Mouse (Mus musculus): ENCODE measurements around the gene Hspa2. TPM values are rescaled to one million over a fixed set of nuclear protein-coding genes. Genes with fewer than 3 reads are reported as not detected.

Hspa2 gene
- 26.2 TPM for polyA plus RNA-seq (2021)

DNA sequence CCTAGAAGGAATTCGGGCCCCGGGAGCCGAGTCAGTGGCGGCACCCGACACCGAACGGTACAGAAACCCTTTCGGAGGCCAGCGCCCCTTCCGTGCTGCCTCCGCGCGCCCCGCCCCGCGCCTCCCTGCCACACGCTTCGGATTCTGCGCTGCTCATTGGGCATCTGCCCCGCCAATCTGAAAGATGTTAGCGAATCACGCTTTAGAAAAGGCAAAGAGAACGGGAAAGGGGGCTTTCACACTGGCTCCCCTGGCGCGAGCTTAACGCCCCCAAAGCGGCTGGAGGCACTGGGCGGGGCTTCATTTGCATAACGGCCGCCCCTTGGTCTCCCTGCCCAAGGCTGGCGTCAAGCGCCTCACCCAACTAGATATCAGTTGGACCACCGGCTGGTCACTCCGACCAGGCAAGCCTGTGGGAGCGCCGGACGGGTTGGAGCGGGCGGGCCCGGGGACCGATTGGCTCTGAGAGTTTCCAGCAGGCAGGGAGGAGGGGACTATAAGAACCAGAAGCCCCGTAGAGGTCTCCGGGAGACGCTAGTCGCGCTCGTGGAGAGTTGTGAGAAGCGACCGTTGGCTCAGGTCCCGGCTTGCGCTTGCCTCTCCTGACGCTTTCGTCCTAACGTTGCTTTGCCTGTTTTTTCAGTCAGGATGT lies at the start of gene Hspa2:
TSS of gene Hspa2 (plus strand) at position 291 of the 652 bp plus-strand sequence.
- ATAC-seq (peak; percentile 100), DNase-seq (ENCODE audit: low read depth, low spot score) (peak; percentile 95)
- ChIA-PET POLR2A (interaction anchor here (0.8 kb wide), 1 partner anchor 63 kb away, joined by 3 read pairs; no protein-coding TSS in a partner anchor), CTCF (no interaction called here)
- TF ChIP-seq CTCF (IDR thresholded peaks at IDR 0.05) = no peak
- no peaks in the 10 kb centered on the region for H3K27me3 ChIP-seq
- in situ Hi-C loops (cut with MboI; ENCODE audit: low pct_unique_long_range_greater_than_20kb) = no loop called here

DNA sequence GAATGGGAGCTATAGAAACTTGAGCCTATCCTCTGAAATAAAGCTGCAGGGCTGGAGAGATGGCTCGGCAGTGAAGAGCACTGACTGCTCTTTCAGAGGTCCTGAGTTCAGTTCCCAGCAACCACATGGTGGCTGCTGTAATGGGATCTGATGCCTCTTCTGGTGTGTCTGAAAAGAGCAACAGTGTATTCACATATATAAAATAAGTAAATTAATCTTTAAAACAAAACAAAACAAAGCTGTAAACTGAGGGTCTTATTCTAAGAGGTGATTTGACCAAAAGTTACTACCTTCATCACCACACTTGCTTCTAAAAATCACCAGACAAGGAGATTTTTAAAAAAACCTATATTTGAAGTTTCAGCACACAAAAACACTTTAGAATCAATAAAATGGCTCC lies 43.1 kb upstream of the Hspa2 start:
- ChIA-PET POLR2A (interaction anchor here (0.7 kb wide), 2 partner anchors 9 to 47 kb away, joined by 3 read pairs; partner anchors contain the start of gene Zbtb1), CTCF (no interaction called here)
- TF ChIP-seq CTCF (IDR thresholded peaks at IDR 0.05) = no peak
- ATAC-seq (no peak), DNase-seq (ENCODE audit: low read depth, low spot score) (no peak)
- no peaks in the 10 kb centered on the region for H3K27me3 ChIP-seq
- in situ Hi-C loops (cut with MboI; ENCODE audit: low pct_unique_long_range_greater_than_20kb) = loop anchor here (10.0 kb wide), 1 partner anchor 234 kb away; no protein-coding TSS in a partner anchor

DNA sequence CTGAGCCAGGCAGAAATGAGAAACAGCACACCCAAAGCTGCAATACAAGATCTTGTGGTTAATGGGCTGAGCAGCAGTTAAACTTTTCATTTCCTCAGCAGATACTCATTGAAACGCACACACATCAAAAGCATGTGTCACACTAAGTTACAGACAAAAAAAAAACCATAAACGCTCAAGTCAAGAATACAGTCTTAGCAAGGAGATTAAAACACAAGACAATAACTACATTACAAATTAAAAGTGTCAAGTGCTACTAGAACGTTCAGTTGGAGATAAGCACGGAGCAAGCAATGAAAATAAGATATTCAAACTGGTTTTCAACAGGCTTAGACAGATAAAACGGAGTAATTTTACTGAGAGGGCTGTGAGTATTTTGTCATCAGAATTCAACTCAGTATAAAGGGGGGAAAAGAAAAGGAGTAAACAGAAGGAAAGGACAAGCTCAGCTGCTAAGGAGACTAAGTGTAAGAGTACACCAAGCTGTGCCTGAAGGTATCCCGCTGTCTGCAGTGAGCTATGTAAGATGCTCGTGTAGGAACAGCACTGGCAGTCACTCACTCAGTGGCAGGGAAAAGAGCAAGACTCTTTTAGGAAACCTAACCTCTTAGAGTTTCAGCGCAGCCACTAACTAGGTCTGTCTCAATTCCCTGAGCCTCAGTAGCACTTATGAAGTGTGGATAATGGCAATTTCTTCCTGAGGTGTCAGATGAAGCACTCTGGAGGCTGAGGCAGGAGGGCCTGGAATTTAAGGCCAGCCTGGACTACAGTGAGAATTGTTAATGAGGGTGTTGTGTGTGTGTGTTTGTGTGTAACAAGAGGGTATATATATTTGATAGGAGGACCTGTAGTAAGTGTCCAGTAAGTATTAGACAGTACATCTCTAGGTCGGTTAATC lies 42.3 kb upstream of the Hspa2 start:
- H3K27me3 ChIP-seq = no peaks in the 10 kb centered on the region
- TF ChIP-seq CTCF (IDR thresholded peaks at IDR 0.05) = no peak
- CTCF ChIA-PET = no interaction called here
- no peak for ATAC-seq
- POLR2A ChIA-PET = interaction anchor here (0.7 kb wide), 1 partner anchor 47 kb away, joined by 3 read pairs; no protein-coding TSS in a partner anchor
- in situ Hi-C loops (cut with MboI; ENCODE audit: low pct_unique_long_range_greater_than_20kb) = loop anchor here (10.0 kb wide), 1 partner anchor 233 kb away; no protein-coding TSS in a partner anchor
- no peak for DNase-seq (ENCODE audit: low read depth, low spot score)

DNA sequence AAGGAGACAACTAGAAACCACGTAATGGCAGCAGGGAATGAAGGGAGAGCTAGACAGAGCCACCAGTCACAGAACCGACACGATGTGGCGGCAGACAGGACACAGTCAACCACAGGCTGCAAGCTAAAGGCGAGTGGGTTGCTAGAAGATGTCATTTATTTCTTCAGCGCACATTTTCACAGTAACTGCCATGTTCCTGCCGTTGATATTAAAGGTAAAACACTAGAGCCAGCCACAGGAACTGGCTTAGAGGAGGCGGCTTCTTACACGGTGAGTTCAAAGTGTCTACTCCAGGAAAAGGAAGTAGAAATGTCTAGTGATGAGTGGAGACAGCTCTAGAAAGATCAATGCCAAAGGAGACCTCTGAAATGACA lies 41.7 kb upstream of the Hspa2 start:
- ATAC-seq (no peak), DNase-seq (ENCODE audit: low read depth, low spot score) (no peak)
- POLR2A ChIA-PET = no interaction called here
- CTCF ChIA-PET = interaction anchor here (0.8 kb wide), 1 partner anchor 10 kb away, joined by 3 read pairs; no protein-coding TSS in a partner anchor
- no peak for TF ChIP-seq CTCF (IDR thresholded peaks at IDR 0.05)
- in situ Hi-C loops (cut with MboI; ENCODE audit: low pct_unique_long_range_greater_than_20kb) = loop anchor here (10.0 kb wide), 1 partner anchor 233 kb away; no protein-coding TSS in a partner anchor
- no peaks in the 10 kb centered on the region for H3K27me3 ChIP-seq

DNA sequence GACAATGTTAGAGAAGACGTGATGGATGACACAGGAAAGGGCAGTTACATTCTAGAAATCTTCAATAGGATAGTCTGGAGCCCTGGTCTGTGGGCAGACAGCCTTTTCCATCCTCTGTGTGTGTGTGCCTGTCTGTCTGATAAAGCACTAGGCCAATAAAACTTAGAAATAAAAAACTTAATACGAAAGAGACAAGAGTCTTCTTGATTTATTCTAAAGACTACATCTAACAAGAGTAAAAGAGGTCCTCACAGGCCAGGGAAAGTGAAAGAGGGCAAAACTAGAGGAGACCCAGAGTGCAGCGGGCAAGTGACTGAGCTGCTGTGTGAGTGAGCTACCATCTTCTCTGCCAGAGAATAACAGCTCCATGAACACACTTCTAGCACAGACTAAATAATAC lies 37.7 kb upstream of the Hspa2 start:
- ATAC-seq (no peak), DNase-seq (ENCODE audit: low read depth, low spot score) (no peak)
- no peak for TF ChIP-seq CTCF (IDR thresholded peaks at IDR 0.05)
- in situ Hi-C loops (cut with MboI; ENCODE audit: low pct_unique_long_range_greater_than_20kb) = loop anchor here (10.0 kb wide), 1 partner anchor 229 kb away; no protein-coding TSS in a partner anchor
- CTCF ChIA-PET = interaction anchor here (1.0 kb wide), 1 partner anchor 9 kb away, joined by 3 read pairs; no protein-coding TSS in a partner anchor
- no peaks in the 10 kb centered on the region for H3K27me3 ChIP-seq
- POLR2A ChIA-PET = interaction anchor here (0.7 kb wide), 1 partner anchor 112 kb away, joined by 3 read pairs; no protein-coding TSS in a partner anchor

DNA sequence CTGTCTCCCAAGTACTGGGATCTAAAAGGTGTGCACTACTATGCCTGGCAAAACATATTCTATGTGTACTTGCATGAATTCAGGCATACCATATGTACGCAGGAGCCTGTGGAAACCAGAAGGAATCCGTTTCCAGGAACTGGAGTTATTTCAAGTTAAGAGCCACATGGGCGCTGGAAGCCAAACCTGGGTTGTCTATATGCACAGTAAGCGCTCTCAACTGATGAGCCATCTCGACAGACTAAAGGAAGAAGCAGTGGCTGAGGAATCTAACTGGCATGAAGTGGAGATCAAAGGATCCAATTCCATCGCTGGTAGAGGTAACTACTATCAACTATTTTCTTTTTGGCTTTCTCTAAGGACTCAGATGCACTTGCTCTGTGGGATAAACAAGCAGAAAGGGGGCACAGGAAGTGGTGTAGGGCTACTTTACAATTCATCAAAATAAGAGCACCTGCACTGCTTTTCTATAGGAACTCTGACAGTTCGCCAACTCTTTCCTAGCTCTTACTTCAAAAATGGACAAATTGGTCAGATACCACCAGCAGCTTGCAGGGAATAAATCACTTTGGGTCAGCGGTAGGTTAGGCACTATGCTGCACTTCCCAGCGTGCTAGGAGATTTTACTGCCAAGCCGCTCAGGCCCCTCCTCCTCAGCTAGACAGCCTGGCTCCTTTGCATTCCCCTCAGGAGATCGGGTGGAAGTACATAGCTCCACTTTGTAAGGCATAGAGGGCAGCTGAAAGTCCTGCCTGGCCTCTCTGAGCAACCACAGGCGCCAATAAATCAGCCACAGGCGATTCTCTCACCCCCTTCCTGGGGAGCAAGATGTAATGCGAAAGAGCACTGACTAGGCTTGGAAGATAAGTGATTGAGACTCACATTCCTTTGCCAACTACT lies 36.6 kb upstream of the Hspa2 start:
- POLR2A ChIA-PET = no interaction called here

DNA sequence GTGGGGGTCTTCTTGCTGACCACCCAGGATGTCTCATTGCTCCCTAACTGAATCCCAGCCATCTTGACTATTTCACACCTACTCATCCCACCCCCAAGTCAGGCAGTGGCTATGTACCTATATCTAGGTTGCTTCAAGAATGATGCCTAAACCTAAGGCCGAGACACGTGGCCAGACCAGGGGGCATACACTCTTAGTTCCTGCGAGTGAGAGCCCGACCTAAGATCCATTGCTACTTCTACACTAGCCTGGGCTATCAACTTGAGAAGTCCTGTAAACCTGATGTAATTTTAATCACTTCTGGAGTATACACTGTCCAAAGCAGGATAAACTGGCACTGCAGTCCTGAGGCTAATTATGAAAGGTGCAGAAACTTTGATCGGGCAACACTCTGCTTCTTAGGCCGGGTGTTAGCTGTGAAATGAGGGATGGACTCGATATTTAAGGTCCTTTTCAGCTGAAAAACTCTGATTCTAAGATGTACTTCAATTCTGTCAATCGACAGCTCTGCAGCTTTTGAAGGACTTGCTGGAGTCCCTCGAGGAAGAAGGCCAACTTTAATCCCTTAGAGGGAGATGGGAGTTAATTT lies 35.7 kb upstream of the Hspa2 start:
- in situ Hi-C loops (cut with MboI; ENCODE audit: low pct_unique_long_range_greater_than_20kb) = loop anchor here (10.0 kb wide), 1 partner anchor 227 kb away; no protein-coding TSS in a partner anchor
- DNase-seq (ENCODE audit: low read depth, low spot score) (no peak), ATAC-seq (no peak)
- POLR2A ChIA-PET = no interaction called here
- no peaks in the 10 kb centered on the region for H3K27me3 ChIP-seq
- CTCF ChIA-PET = no interaction called here
- TF ChIP-seq CTCF (IDR thresholded peaks at IDR 0.05) = no peak

More for the DNA sequence above, 36.6 kb upstream of the Hspa2 start:
- ATAC-seq (no peak), DNase-seq (ENCODE audit: low read depth, low spot score) (no peak)
- no peaks in the 10 kb centered on the region for H3K27me3 ChIP-seq
- CTCF ChIA-PET = no interaction called here
- in situ Hi-C loops (cut with MboI; ENCODE audit: low pct_unique_long_range_greater_than_20kb) = loop anchor here (10.0 kb wide), 1 partner anchor 227 kb away; no protein-coding TSS in a partner anchor
- no peak for TF ChIP-seq CTCF (IDR thresholded peaks at IDR 0.05)

DNA sequence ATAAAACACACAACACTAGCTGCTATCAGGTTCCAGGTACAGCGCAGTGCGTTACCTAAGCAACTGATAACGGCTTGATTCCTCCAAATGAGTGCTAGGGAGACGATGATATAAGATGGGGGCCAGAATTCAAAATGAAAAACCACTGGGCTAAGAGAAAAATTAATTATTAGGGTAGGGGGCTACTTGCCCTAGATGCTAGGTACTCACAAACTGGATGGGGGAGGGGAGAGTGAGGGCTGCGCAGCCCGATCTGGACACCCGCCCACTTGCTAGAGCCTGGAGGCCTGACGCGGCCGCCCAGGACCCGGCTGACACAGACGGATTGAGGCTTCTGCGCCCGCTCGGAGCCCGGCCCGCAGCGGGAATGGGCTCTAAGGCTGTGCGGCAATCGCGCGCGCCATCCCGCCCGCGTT lies 35.2 kb upstream of the Hspa2 start:
- TF ChIP-seq CTCF (IDR thresholded peaks at IDR 0.05) = no peak
- DNase-seq (ENCODE audit: low read depth, low spot score) = no peak
- in situ Hi-C loops (cut with MboI; ENCODE audit: low pct_unique_long_range_greater_than_20kb) = loop anchor here (10.0 kb wide), 1 partner anchor 226 kb away; no protein-coding TSS in a partner anchor
- no peaks in the 10 kb centered on the region for H3K27me3 ChIP-seq
- ATAC-seq = peak; percentile 2
- ChIA-PET CTCF (no interaction called here), POLR2A (no interaction called here)

DNA sequence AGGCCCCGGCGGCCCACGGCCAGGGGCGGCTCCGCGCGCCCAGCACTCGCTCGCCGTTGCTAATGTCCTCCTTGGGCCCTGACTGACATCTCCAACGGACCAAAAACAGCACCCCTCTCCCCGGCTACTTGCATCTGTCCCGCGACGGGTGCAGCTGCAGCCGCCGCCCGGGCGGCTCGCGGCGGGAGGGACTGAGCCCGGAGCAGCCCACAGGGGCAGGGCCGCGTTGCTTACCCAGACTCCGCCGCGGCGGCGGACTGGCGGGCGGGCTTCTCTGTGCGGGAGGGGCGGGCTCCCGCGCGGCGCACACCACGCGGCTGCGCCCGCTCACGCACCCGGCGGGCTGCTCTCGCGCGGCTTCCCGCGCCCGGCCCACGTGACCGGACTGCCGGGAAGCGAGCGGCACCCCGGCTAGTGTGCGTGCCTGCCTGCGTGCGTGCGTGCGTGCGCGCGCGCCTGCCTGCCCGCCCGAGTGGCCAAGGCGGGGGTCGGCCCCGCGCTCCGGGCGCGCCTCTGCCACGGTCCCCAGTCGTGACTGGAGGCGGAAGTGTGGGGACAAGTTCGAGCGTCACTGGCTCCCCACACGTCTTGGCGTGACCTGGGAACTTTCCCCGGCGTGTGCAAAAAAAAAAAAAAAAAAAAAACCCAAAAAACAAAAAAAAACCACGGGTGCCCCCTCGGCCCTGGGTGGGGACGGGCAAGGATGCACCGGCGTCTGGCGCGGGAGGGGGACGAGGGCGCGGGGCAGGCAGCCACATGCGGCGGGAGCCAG lies 34.6 kb upstream of the Hspa2 start, which contains the start of gene Zbtb25:
TSS of gene Zbtb25 (minus strand) at position 397 of the 772 bp plus-strand sequence.
- CTCF ChIA-PET = no interaction called here
- H3K27me3 ChIP-seq = no peaks in the 10 kb centered on the region
- in situ Hi-C loops (cut with MboI; ENCODE audit: low pct_unique_long_range_greater_than_20kb) = loop anchor here (10.0 kb wide), 1 partner anchor 225 kb away; no protein-coding TSS in a partner anchor
- POLR2A ChIA-PET = interaction anchor here (0.6 kb wide), 1 partner anchor 9 kb away, joined by 3 read pairs; no protein-coding TSS in a partner anchor
- DNase-seq (ENCODE audit: low read depth, low spot score) (no peak), ATAC-seq (peak; percentile 62)
- no peak for TF ChIP-seq CTCF (IDR thresholded peaks at IDR 0.05)
